Mouse (Mus musculus) myocyte (in vitro differentiated cells): ENCODE measurements at regions not wholly inside any gene's neighbourhood (a gene's known extent, or its start where the extent isn't known, plus 50 kb on each side); places are given as distances from the start of the nearest gene placed in this dataset.

Experiments
- E2F4 ChIP-seq: IDR thresholded peaks from one replicate; pipeline ENCODE4 v1.6.1; 2011; ENCODE audit warnings: mild to moderate bottlenecking, control low read depth, moderate library complexity; ENCODE audit not compliant: insufficient read depth
- MAX ChIP-seq: IDR thresholded peaks from one replicate; pipeline ENCODE4 v1.6.1; 2011; ENCODE audit warnings: low read depth, mild to moderate bottlenecking, control low read depth
- MYOG ChIP-seq, 3 experiments: IDR thresholded peaks; one replicate each; pipeline ENCODE4 v1.6.1; 2011; ENCODE audit warnings: control low read depth in 2 of 3, low read depth in 2 of 3, mild to moderate bottlenecking in 2 of 3; ENCODE audit not compliant: insufficient read length in 2 of 3, control insufficient read depth in 1 of 3, insufficient read depth in 1 of 3
- POLR2A ChIP-seq: IDR thresholded peaks from one replicate; pipeline ENCODE4 v1.6.1; 2011; ENCODE audit warnings: low read depth, mild to moderate bottlenecking, control low read depth, moderate library complexity; ENCODE audit not compliant: insufficient read length

- TF ChIP-seq POLR2A (no peak), MYOG (IDR thresholded peaks at IDR 0.05; ENCODE audit: control insufficient read depth in 1 of 3, insufficient read depth in 1 of 3, insufficient read length in 2 of 3, low read depth in 2 of 3) (no peak), E2F4 (no peak), MAX (no peak)
Observed at GRCm38 (mm10) chr2:148113184-148113583, 66.4 kb upstream of the Foxa2 start.
